Mouse (Mus musculus): ENCODE results near the gene Ptpro.

The Ptpro gene

GRCm38 (mm10) chr6:137294973-137295820, 43.1 kb downstream of the Ptpro start:
- DNase-seq, result no peak

DNA sequence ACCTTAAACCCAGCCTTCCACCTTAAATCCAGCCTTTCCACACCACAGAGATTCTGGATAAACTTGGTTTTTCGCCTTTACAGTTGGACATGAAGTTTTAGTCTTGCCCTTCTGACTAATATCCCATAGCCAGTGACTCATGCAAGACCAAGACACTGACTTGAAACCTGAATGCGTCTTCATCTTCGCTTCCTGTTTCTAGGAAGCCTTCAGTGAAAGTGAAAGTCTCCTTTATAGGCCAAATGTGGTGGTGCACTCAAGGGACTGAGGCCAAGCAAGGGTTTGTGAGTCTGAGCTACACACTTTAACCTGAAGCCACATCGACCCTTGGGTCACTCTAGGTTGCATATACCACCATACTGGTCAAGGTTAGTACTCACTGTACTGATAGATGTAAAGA, 50.4 kb downstream of the Ptpro start:
- DNase-seq, result no peak

GRCm38 (mm10) chr6:137303824-137304223, 51.7 kb downstream of the Ptpro start:
- no peak for DNase-seq

GRCm38 (mm10) chr6:137315265-137315664, 63.1 kb downstream of the Ptpro start:
- no peak for DNase-seq

DNA sequence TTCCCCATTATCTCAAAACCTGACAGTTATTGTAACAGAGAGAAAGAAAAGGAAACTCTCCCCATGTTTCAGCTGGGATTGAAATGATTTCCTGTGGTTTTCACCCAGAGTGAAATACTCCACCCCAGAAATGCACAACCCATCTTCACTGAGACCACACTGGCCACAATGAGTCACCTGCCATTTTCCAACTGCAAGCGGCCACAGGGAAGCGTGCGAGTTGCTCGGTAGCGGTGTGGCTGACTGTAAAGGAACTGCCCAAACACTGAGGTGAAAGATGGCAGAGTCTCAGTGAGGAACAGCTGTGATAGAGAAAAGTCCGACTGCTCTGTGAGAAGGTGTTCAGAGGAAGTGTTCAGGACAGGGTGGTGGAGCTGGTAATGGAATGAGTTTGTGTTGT, 64.2 kb downstream of the Ptpro start:
- no peak for DNase-seq

DNA sequence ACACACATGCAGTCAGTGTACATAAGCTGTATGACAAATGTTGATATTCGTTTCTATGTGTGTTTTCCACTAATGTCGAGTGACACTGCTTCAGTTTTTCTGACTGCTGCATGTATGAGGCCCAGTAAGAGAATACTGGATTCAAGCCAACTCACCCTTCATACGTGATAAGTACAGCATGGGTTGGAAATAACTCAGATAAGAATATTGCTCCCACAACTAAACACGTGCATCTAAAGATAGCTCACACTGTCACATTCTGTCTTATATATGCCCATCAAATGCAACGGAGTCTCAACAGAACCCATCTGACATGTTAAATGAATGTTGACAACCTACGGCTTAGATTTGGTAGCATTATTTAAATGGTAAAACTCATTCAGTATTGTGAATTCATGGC, 65.4 kb downstream of the Ptpro start:
- no peak for DNase-seq

GRCm38 (mm10) chr6:137318242-137318861, 66.2 kb downstream of the Ptpro start:
- no peak for DNase-seq

GRCm38 (mm10) chr6:137319658-137320057, 67.5 kb downstream of the Ptpro start:
- DNase-seq, result no peak

DNA sequence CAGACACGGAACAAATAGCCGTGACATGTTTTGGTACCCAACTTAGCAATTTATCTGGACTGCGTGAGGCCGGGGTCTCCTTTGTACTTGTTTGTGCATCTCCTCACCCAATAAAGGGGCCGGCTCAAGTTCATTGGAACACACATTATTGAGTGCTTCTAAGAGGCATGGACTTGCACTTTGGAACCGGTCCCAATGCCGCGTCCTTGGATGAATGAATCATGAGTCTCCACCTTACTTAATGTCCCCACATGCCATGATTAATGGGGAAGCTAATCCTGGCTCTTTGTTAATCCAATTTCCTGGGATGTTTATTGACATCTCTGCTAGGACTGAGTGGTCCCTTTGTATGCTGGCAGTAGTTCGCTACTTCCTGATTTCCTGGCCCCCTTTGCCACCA, 75.6 kb downstream of the Ptpro start:
- no peak for DNase-seq

GRCm38 (mm10) chr6:137328228-137328627, 76.1 kb downstream of the Ptpro start:
- DNase-seq, result no peak

GRCm38 (mm10) chr6:137330782-137331181, 78.7 kb downstream of the Ptpro start:
- DNase-seq, result no peak

DNA sequence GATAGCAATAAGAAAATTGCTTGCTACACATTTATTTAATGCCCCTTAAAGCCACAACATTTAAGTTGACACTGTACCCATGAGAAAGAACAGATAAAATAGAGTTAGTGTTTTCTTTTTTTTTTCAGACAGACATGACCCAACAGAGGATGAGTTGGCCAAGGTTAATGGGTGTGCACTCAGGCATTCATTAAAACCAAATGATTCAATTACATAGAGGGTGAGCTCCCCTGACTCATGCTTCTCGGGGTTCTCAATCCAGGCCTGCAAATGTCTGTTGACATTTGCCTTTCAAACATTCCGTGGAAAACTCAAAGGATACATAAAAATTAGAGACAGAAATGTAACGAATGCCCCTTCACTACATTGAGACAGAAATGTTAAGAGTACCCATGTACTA, 79.7 kb downstream of the Ptpro start:
- DNase-seq, result no peak

GRCm38 (mm10) chr6:137339071-137339470, 87.0 kb downstream of the Ptpro start:
- no peak for DNase-seq

- no peak for DNase-seq
Observed at GRCm38 (mm10) chr6:137343688-137344441, 91.7 kb downstream of the Ptpro start.

DNA sequence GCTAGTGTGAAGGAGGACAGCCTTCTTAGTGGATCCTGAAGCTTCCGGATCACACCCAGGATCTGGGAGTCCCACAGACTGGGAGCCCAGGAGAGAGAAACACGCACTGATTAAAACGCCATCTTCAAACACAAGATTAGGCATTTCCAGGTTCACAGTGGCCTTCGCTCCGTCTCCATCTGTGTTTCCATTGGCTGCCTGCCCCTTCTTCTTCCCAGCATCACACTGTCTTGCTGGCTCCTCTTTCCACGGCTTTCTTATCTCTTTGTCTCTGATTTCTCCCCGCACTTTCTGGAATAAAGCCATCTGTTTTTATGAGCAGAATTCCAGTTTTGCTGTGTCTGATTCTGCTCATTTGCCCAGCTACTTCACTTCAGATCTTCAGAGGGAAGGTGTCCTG, 108.0 kb downstream of the Ptpro start:
- DNase-seq, result no peak

DNA sequence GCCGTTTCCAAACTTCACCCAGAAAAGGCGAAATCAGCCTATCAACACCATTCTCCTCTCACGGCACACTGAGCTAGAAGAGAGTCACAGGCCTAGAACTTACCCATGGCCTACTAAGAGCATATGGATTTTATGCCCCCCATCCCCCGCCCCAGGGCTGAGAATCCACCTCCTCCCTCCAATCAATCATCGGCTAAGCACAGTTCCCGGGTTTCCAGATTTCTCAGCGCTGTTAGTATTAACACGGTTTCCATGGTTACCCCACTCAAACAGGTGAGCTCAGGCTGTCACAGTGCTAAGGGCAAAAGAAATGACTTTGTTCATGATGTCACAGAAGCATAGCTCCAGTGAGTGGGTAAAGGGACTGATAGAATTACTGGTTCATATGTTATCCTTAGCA, 110.1 kb downstream of the Ptpro start:
- DNase-seq, result no peak

GRCm38 (mm10) chr6:137364681-137365080, 112.6 kb downstream of the Ptpro start:
- no peak for DNase-seq

DNA sequence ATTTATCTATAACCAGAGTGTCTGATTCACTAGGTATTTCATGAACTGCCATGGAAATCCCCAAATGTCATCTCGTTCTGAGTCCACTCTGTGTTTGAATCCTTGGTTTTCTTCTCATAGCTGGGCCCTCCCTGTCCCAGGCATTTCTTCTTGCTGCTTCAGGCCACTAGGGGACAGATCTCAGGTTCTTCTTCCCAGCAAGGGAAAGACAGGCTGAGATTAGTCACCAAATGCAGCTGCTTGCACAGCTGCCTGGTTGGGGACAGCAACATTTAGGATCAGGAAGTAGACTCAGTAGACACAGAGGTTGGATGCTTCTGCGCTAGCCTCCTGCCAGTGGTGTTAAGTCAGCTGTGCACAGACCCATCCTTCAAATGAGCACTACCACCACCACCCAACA, 113.5 kb downstream of the Ptpro start:
- no peak for DNase-seq

- no peak for DNase-seq
Observed at GRCm38 (mm10) chr6:137370745-137371144, 118.6 kb downstream of the Ptpro start.

GRCm38 (mm10) chr6:137371455-137371854, 119.3 kb downstream of the Ptpro start:
- DNase-seq, result no peak

DNA sequence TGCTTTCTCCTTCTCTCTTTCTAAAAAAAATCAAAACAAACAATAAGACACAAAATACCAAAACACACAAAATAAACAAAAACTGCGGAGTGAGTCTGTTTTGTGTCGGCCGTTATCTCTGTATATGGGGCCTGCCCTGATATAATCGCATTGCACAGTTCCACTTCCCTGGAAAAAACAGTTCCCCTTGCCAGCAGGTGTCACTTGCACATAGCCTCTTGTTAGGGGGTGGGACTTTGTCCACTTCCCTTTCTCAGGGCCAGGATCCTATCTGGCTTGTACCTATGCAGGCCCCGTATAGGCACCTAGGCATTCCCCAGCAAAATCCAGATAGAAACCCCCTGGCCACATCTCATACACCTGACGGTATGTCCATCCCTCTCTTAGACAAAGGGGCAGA, 121.8 kb downstream of the Ptpro start:
- no peak for DNase-seq

GRCm38 (mm10) chr6:137382546-137382945, 130.4 kb downstream of the Ptpro start:
- no peak for DNase-seq

- DNase-seq, result no peak
Observed at GRCm38 (mm10) chr6:137386344-137386743, 134.2 kb downstream of the Ptpro start.

DNA sequence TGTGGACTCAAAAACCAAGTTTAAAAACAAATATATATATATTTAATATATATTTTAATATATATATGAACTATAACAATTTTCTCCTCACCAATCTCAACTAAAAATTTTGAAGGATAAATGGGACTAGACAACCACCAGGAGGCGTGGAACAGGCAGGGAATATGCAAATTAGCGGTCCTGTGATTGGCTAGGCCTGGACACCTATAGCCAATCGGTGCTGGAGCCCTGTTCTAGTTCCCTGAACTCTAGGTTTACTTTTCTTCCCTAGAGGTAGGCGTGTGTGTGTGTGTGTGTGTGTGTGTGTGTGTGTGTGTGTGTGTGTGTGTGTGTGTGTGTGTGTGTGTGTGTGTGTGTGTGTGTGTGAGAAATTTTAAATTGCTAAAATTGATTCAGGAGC, 134.8 kb downstream of the Ptpro start:
- no peak for DNase-seq

Measured in thymus, postnatal 4 days (tissue).